ENCODE assay signal across 22 mouse cellular contexts in the genomic region with DNA sequence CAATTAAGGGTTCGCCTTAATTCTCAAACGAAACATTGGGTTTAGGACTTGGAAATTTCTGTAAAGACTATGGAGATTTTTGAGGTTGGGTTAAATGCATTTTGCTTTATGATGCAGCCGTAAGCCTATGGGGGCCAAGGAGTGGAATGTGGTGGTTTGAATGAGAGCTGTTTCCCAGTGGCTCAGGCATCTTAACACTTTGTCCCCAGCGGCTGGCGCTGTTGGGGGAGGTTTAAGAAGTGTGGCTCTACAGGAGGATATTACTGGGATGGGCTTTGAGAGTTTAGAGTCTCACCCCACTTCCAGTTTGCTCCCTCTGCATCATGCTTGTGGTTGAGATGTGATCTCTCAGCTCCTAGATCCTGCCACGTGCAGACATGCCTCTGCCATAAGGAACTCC.
"Had no signal": no experiment of that assay in that cellular context is flagged by ENCODE, and none has a peak within 500 bp of the region (broad histone marks: within the 10 kb centered on the region; RNA-seq: fewer than 3 reads in every experiment).

No protein-coding gene starts in this region.

- H3K4me3 ChIP-seq: limb, embryonic 12.5 days; limb, embryonic 15.5 days; midbrain, embryonic 12.5 days; midbrain, embryonic 15.5 days; neural tube, embryonic 12.5 days; neural tube, embryonic 15.5 days; stomach, embryonic 15.5 days had no signal

- DNase-seq: kidney, adult 18-20 months; kidney, adult 9 months; kidney, postnatal 25 days; layer of hippocampus, adult 9-11 months; left cerebral cortex, postnatal 4 days; liver, postnatal 0 days; lung, embryonic 14.5 days; retina, postnatal 1 day; right cerebral cortex, postnatal 25 days; spleen, adult 18-20 months; thymus, adult 2 months; thymus, postnatal 14 days had no signal

- H3K27ac ChIP-seq: kidney, postnatal 0 days; limb, embryonic 12.5 days; limb, embryonic 15.5 days; liver, embryonic 14.5 days; macrophage; midbrain, embryonic 12.5 days; midbrain, embryonic 15.5 days; neural tube, embryonic 12.5 days; neural tube, embryonic 15.5 days; stomach, embryonic 15.5 days had no signal
